Mouse (Mus musculus) splenic B cell, adult 2 months (primary cell): ENCODE data around the gene Utp6.

Experiments used
- DNase-seq: peaks from one replicate; pipeline ENCODE4 v3.0.0-alpha.2; 2011; ENCODE audit warnings: low read depth, low spot score
- H3K27me3 ChIP-seq: 2 replicates; pipeline ENCODE4 v1.6.1; 2012; ENCODE audit warnings: mild to moderate bottlenecking, low read length, moderate library complexity, mixed read lengths; ENCODE audit not compliant: control insufficient read depth, poor library complexity, insufficient read depth, severe bottlenecking
- H3K36me3 ChIP-seq: 2 replicates; pipeline ENCODE4 v1.6.1; 2012; ENCODE audit warnings: mild to moderate bottlenecking, low read length, moderate library complexity, mixed read lengths; ENCODE audit not compliant: control insufficient read depth, poor library complexity, insufficient read depth, severe bottlenecking

The Utp6 gene

GRCm38 (mm10) chr11:79973626-79974476 is 11.7 kb upstream of the Utp6 start:
- H3K27me3 ChIP-seq, result no peaks in the 10 kb centered on the region; the same call in 1 of the 2 replicates
- peak; percentile 32 for DNase-seq
- no peaks in the 10 kb centered on the region for H3K36me3 ChIP-seq

- no peaks in the 10 kb centered on the region; the same call in 1 of the 2 replicates for H3K27me3 ChIP-seq
- DNase-seq, result peak; percentile 15
- H3K36me3 ChIP-seq, result no peaks in the 10 kb centered on the region
Observed at GRCm38 (mm10) chr11:79973133-79973532, 10.9 kb upstream of the Utp6 start.

GRCm38 (mm10) chr11:79967752-79968151 is 5.6 kb upstream of the Utp6 start:
- Histone ChIP-seq H3K27me3 (no peaks in the 10 kb centered on the region; the same call in 1 of the 2 replicates), H3K36me3 (no peaks in the 10 kb centered on the region)
- no peak for DNase-seq

- H3K27me3 ChIP-seq, result no peaks in the 10 kb centered on the region; the same call in 1 of the 2 replicates
- DNase-seq, result no peak
- H3K36me3 ChIP-seq, result no peaks in the 10 kb centered on the region
Observed at GRCm38 (mm10) chr11:79965896-79966295, 3.7 kb upstream of the Utp6 start.

GRCm38 (mm10) chr11:79963212-79963974 is 1.2 kb upstream of the Utp6 start:
- peak; percentile 27 for DNase-seq
- H3K36me3 ChIP-seq, result peaks cover 3% of the 10 kb centered on the region; the same call in 1 of the 2 replicates
- no peaks in the 10 kb centered on the region; the same call in 1 of the 2 replicates for H3K27me3 ChIP-seq

- Histone ChIP-seq H3K27me3 (no peaks in the 10 kb centered on the region), H3K36me3 (peaks cover 3% of the 10 kb centered on the region; the same call in 1 of the 2 replicates)
- no peak for DNase-seq
Observed at GRCm38 (mm10) chr11:79962877-79963183, 640 bp upstream of the Utp6 start.

- Histone ChIP-seq H3K27me3 (no peaks in the 10 kb centered on the region), H3K36me3 (peaks cover 6% of the 10 kb centered on the region; the same call in 1 of the 2 replicates)
- no peak for DNase-seq
Observed at GRCm38 (mm10) chr11:79961346-79962124, 655 bp downstream of the Utp6 start.

GRCm38 (mm10) chr11:79947265-79947664 is 14.9 kb downstream of the Utp6 start:
- peaks cover 9% of the 10 kb centered on the region; the same call in 1 of the 2 replicates for H3K36me3 ChIP-seq
- no peaks in the 10 kb centered on the region for H3K27me3 ChIP-seq
- no peak for DNase-seq

- Histone ChIP-seq H3K27me3 (no peaks in the 10 kb centered on the region), H3K36me3 (peaks cover 17% of the 10 kb centered on the region)
- no peak for DNase-seq
Observed at GRCm38 (mm10) chr11:79943601-79944000, 18.6 kb downstream of the Utp6 start.

GRCm38 (mm10) chr11:79943136-79943535 is 19.1 kb downstream of the Utp6 start:
- Histone ChIP-seq H3K27me3 (no peaks in the 10 kb centered on the region), H3K36me3 (peaks cover 17% of the 10 kb centered on the region)
- DNase-seq, result no peak

- no peaks in the 10 kb centered on the region for H3K27me3 ChIP-seq
- H3K36me3 ChIP-seq, result peaks cover 10% of the 10 kb centered on the region; the same call in 1 of the 2 replicates
- no peak for DNase-seq
Observed at GRCm38 (mm10) chr11:79935766-79936165, 26.4 kb downstream of the Utp6 start.

GRCm38 (mm10) chr11:79922766-79923165 is 39.4 kb downstream of the Utp6 start:
- Histone ChIP-seq H3K27me3 (no peaks in the 10 kb centered on the region), H3K36me3 (no peaks in the 10 kb centered on the region)
- DNase-seq, result no peak

- peak; percentile 3 for DNase-seq
- Histone ChIP-seq H3K27me3 (no peaks in the 10 kb centered on the region), H3K36me3 (no peaks in the 10 kb centered on the region)
Observed at GRCm38 (mm10) chr11:79922157-79922556, 40.0 kb downstream of the Utp6 start.

GRCm38 (mm10) chr11:79920505-79921025 is 41.6 kb downstream of the Utp6 start:
- H3K36me3 ChIP-seq, result no peaks in the 10 kb centered on the region
- H3K27me3 ChIP-seq, result no peaks in the 10 kb centered on the region
- DNase-seq, result no peak
